Mouse (Mus musculus) CH12.LX (cell line): ENCODE results near the gene Capza2. TPM values are rescaled to one million over a fixed set of nuclear protein-coding genes. Genes with fewer than 3 reads are reported as not detected.
"Not testable (repeated sequence)": the region's sequence is repeated elsewhere in the genome, so short reads cannot be mapped to it uniquely, and the experiment has no call there.

ENCODE experiments used
- DNase-seq: peaks from one replicate; pipeline ENCODE4 v3.0.0-alpha.2; 2013; ENCODE audit errors: extremely low read depth
- H3K27ac ChIP-seq: 2 replicates; pipeline ENCODE4 v1.5.1; 2012; ENCODE audit warnings: low read depth, mild to moderate bottlenecking, control low read depth, moderate library complexity; ENCODE audit not compliant: insufficient read depth
- H3K27me3 ChIP-seq: replicated peaks from 2 replicates; pipeline ENCODE3; 2012; ENCODE audit warnings: inconsistent platforms
- H3K36me3 ChIP-seq, 2 experiments: replicated peaks in 1 of 2; 2 replicates each; pipeline versions ENCODE3 to v1.6.1; 2012; ENCODE audit warnings: inconsistent platforms in 1 of 2, low read length in 1 of 2, mild to moderate bottlenecking in 1 of 2, mixed read lengths in 1 of 2, moderate library complexity in 1 of 2; ENCODE audit not compliant: control insufficient read depth in 1 of 2, insufficient read depth in 1 of 2
- H3K4me1 ChIP-seq, 2 experiments: 2 replicates each; pipeline ENCODE4 v1.6.1; 2012; ENCODE audit warnings: inconsistent platforms in 1 of 2, moderate library complexity in 1 of 2; ENCODE audit not compliant: insufficient read depth in 2 of 2, control insufficient read depth in 1 of 2
- H3K4me2 ChIP-seq: 2 replicates; pipeline ENCODE4 v1.6.1; 2012; ENCODE audit warnings: low read depth, mild to moderate bottlenecking, control low read depth; ENCODE audit not compliant: poor library complexity, insufficient read depth, severe bottlenecking
- H3K4me3 ChIP-seq, 3 experiments: fragments of 150-350 bp in 1 of 3; sonication (generic) in 1 of 3; replicated peaks in 1 of 3; 2 replicates each; pipeline versions ENCODE3 to v1.5.1; 2011 to 2012; ENCODE audit warnings: low read depth in 2 of 3, low read length in 2 of 3, mild to moderate bottlenecking in 2 of 3, moderate library complexity in 2 of 3, control low read depth in 1 of 3, improper control_type of control experiment in 1 of 3, inconsistent platforms in 1 of 3, mixed read lengths in 1 of 3; ENCODE audit not compliant: poor library complexity in 1 of 3
- H3K79me2 ChIP-seq: replicated peaks from 2 replicates; pipeline ENCODE4 v1.6.1; 2012; ENCODE audit warnings: mild to moderate bottlenecking, moderate library complexity; ENCODE audit not compliant: control insufficient read depth, poor library complexity, insufficient read depth, severe bottlenecking; ENCODE audit errors: extremely low read depth
- H3K9ac ChIP-seq: 2 replicates; pipeline ENCODE4 v1.6.1; 2012; ENCODE audit warnings: low read depth, mild to moderate bottlenecking, control low read depth, moderate library complexity; ENCODE audit not compliant: insufficient read depth
- H3K9me3 ChIP-seq: replicated peaks from 2 replicates; pipeline ENCODE3; 2012; ENCODE audit warnings: low read length, inconsistent platforms, mixed read lengths
- CHD1 ChIP-seq: IDR thresholded peaks from 2 replicates; pipeline ENCODE4 v1.6.1; 2012; ENCODE audit warnings: low read depth, low read length, improper control_type of control experiment, inconsistent platforms
- CHD2 ChIP-seq: IDR thresholded peaks from 2 replicates; pipeline ENCODE4 v1.6.1; 2011; ENCODE audit warnings: low read length, improper control_type of control experiment
- CTCF ChIP-seq, 2 experiments: IDR thresholded peaks in 1 of 2; conservative IDR thresholded peaks in 1 of 2; 2 replicates each; pipeline ENCODE4 v1.5.1; 2011 to 2012; ENCODE audit warnings: low read depth in 2 of 2, low read length in 2 of 2, improper control_type of control experiment in 1 of 2, inconsistent platforms in 1 of 2, mild to moderate bottlenecking in 1 of 2, moderate library complexity in 1 of 2
- E2F4 ChIP-seq: IDR thresholded peaks from 2 replicates; pipeline ENCODE4 v1.6.1; 2011; ENCODE audit warnings: low read depth, low read length, improper control_type of control experiment; ENCODE audit not compliant: insufficient replicate concordance
- EP300 ChIP-seq: IDR thresholded peaks from 2 replicates; pipeline ENCODE4 v1.6.1; 2011; ENCODE audit warnings: low read length, improper control_type of control experiment
- ETS1 ChIP-seq: conservative IDR thresholded peaks from 2 replicates; pipeline ENCODE4 v1.6.1; 2012; ENCODE audit warnings: low read depth, mild to moderate bottlenecking, inconsistent platforms, low read length, improper control_type of control experiment, moderate library complexity
- GABPA ChIP-seq: IDR thresholded peaks from 2 replicates; pipeline ENCODE4 v1.6.1; 2012; ENCODE audit warnings: low read depth, low read length, improper control_type of control experiment, inconsistent platforms; ENCODE audit not compliant: insufficient replicate concordance
- JUN ChIP-seq: IDR thresholded peaks from 2 replicates; pipeline ENCODE4 v1.6.1; 2011; ENCODE audit warnings: low read depth, mild to moderate bottlenecking, low read length, improper control_type of control experiment, moderate library complexity; ENCODE audit not compliant: insufficient read depth
- JUND ChIP-seq: conservative IDR thresholded peaks from 2 replicates; pipeline ENCODE4 v1.6.1; 2011; ENCODE audit warnings: low read depth, low read length, improper control_type of control experiment
- MAFK ChIP-seq: IDR thresholded peaks from 2 replicates; pipeline ENCODE4 v1.6.1; 2011; ENCODE audit warnings: low read length, improper control_type of control experiment; ENCODE audit not compliant: insufficient replicate concordance
- MAX ChIP-seq: IDR thresholded peaks from 2 replicates; pipeline ENCODE4 v1.6.1; 2011; ENCODE audit warnings: low read length, improper control_type of control experiment
- MEF2A ChIP-seq: IDR thresholded peaks from 2 replicates; pipeline ENCODE4 v1.6.1; 2014; ENCODE audit warnings: low read depth, mild to moderate bottlenecking, inconsistent platforms, low read length, improper control_type of control experiment, borderline replicate concordance
- MXI1 ChIP-seq: IDR thresholded peaks from 2 replicates; pipeline ENCODE4 v1.6.1; 2011; ENCODE audit warnings: mild to moderate bottlenecking, low read depth, low read length, improper control_type of control experiment
- POLR2A ChIP-seq: IDR thresholded peaks from 2 replicates; pipeline ENCODE4 v1.6.1; 2011; ENCODE audit warnings: low read depth, mild to moderate bottlenecking, improper control_type of control experiment, low read length
- RCOR1 ChIP-seq: conservative IDR thresholded peaks from 2 replicates; pipeline ENCODE4 v1.6.1; 2012; ENCODE audit warnings: low read depth, mild to moderate bottlenecking, inconsistent platforms, low read length, improper control_type of control experiment
- SMC3 ChIP-seq: IDR thresholded peaks from 2 replicates; pipeline ENCODE4 v1.6.1; 2011; ENCODE audit warnings: low read depth, low read length, improper control_type of control experiment
- TBP ChIP-seq: conservative IDR thresholded peaks from 2 replicates; pipeline ENCODE4 v1.6.1; 2011; ENCODE audit warnings: low read depth, low read length, improper control_type of control experiment
- USF2 ChIP-seq: conservative IDR thresholded peaks from 2 replicates; pipeline ENCODE4 v1.6.1; 2011; ENCODE audit warnings: low read depth, low read length, improper control_type of control experiment
- ZC3H11A ChIP-seq: IDR thresholded peaks from 2 replicates; pipeline ENCODE4 v1.6.1; 2012; ENCODE audit warnings: low read depth, mild to moderate bottlenecking, inconsistent platforms, low read length, improper control_type of control experiment
- ZNF384 ChIP-seq: IDR thresholded peaks from 2 replicates; pipeline ENCODE4 v1.6.1; 2012; ENCODE audit warnings: low read depth, low read length, improper control_type of control experiment, inconsistent platforms
- dilution Hi-C: fragments of 300-500 bp; cut with MboI; formaldehyde crosslinking; loops from 2 replicates; pipeline ENCODE4 v1.14.3; 2020; ENCODE audit warnings: low sequenced_read_pairs; ENCODE audit not compliant: extremely low pct_unique_long_range_greater_than_20kb, extremely low pct_ligation_motif_present
- in situ Hi-C: fragments of 300-500 bp; cut with MboI; formaldehyde crosslinking; loops from 3 replicates; pipeline ENCODE4 v1.14.3; 2019; ENCODE audit warnings: low sequenced_read_pairs, low pct_ligation_motif_present, low pct_unique_long_range_greater_than_20kb, mixed read lengths
- polyA plus RNA-seq: library from polyadenylated mRNA; unstranded; fragments of >175 nt; gene quantifications from 2 replicates; pipeline ENCODE4 v1.2.1, GENCODE M21; 2012; ENCODE audit warnings: low read depth; ENCODE audit not compliant: insufficient read length
- total RNA-seq, 2 experiments: library from RNA; depleted of rRNA; stranded (reverse); fragments of 300-350 nt in 1 of 2; fragments of >200 nt in 1 of 2; gene quantifications; 2 replicates each; pipeline ENCODE4 v1.2.3; 2012 to 2014

Capza2 gene
- total and polyA plus RNA-seq, 3 experiments, result 64.9 to 277 (median 171) TPM

DNA sequence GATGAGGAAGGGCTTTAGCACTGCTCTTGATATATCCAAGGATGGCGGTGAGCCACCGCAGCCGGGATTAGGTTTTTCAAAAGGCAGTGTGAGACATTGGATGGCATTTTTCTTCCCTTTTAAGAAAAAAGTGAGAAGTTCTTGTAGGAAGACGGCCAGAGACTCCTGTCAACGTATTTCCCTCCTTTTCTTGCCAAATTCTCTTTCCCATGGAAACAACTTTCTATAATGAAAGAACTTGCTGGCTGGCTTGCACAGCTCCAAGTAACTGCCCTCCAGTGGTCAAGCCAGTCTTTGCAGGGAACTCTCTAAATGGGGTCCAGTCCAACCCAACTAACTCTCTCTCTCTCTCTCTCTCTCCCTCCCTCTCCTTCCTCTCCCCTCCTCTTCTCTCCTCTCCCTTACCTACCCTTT lies 60.3 kb downstream of the Capza2 start (continued):
- TF ChIP-seq MXI1 (no peak), ETS1 (no peak), JUN (no peak), CHD2 (no peak), SMC3 (peak; percentile 55)

DNA sequence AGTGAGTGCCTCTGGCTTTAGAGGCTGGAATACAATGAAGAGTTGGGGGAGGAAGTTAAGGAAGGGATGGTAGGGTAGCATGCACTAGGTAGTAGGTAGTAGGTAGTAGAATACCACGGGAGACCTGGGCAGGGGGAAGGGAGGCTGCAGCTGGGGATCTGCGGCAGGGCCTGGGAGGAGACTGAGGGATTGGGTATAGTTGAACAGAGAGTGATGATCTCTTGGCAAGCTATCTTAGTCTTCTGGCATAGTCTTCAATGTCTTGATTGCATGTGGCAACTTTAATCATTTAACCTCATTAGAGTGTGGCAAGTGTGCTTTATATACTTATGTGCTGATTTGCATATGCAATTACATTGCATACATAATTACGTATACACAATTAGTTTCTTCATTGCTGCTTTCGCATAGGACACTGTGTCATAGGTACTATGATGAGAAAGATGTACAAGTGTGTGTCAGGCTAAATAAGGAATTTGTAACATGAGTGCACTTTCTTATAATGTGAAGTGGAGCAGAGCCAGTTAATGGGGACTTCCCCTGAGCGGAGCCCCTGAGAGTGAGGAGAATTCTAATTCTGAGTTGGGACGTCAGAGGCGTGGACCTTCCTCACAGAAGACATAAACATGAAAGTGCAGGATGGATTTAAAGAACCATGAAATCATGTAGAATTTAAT lies 65.0 kb downstream of the Capza2 start:
- in situ Hi-C loops, result no loop called here
- peaks cover 0 to 15% of the 10 kb centered on the region in 2 experiments for H3K36me3 ChIP-seq

DNA sequence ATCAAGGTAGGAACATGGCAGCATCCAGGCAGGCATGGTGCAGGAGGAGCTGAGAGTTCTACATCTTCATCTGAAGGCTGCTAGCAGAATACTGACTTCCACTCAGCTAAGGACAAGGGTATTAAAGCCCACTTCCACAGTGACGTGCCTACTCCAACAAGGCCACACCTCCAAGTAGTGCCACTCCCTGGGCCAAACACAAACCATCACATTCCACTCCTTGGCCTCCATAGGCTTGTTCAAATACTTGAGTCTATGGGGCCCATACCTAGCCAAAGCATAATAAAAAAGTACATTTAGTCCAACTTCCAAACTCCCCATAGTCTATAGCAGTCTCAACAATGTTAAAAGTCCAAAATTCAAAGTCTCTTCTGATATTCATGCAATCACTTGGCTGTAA lies 68.0 kb downstream of the Capza2 start:
- H3K36me3 ChIP-seq, DNase-seq, in situ Hi-C loops, H3K9me3 ChIP-seq, H3K4me2 ChIP-seq, dilution Hi-C loops, H3K27ac ChIP-seq, H3K9ac ChIP-seq, H3K27me3 ChIP-seq, H3K4me3 ChIP-seq: not testable (repeated sequence)
- Histone ChIP-seq H3K79me2 (peaks cover 11% of the 10 kb centered on the region; the same call in 1 of the 2 replicates), H3K4me1 (peaks cover 3 to 20% of the 10 kb centered on the region in 2 experiments; a peak in 3 of 4 replicates)

More for the DNA sequence above, 65.0 kb downstream of the Capza2 start:
- dilution Hi-C loops, result no loop called here
- H3K4me3 ChIP-seq, result peak overlapping the region; percentile 5 to 35 (median 23)
- no peak for TF ChIP-seq RCOR1
- no peak for TF ChIP-seq CHD2
- peak; percentile 60; the same call in 1 of the 2 replicates for TF ChIP-seq MEF2A
- no peak for TF ChIP-seq POLR2A
- TF ChIP-seq TBP, result no peak
- no peak for TF ChIP-seq JUND
- TF ChIP-seq CHD1, result no peak
- peak; percentile 49; the same call in 1 of the 2 replicates for TF ChIP-seq ETS1
- TF ChIP-seq MAFK, result no peak
- no peak for TF ChIP-seq CTCF (conservative IDR thresholded peaks at IDR 0.05 in 1 of 2, IDR thresholded peaks at IDR 0.05 in 1 of 2; ENCODE audit: low read depth in 2 of 2, low read length in 2 of 2)
- TF ChIP-seq JUN, result no peak
- TF ChIP-seq GABPA, result no peak
- no peak for TF ChIP-seq E2F4
- TF ChIP-seq ZNF384, result no peak
- peak; percentile 32; the same call in 1 of the 2 replicates for TF ChIP-seq EP300
- TF ChIP-seq USF2, result no peak; the same call in 1 of the 2 replicates
- no peak for TF ChIP-seq MAX
- TF ChIP-seq MXI1, result no peak
- no peak for TF ChIP-seq ZC3H11A
- TF ChIP-seq, all 38 proteins: peak for 3
- Histone ChIP-seq H3K4me2 (peak overlapping the region; percentile 84), H3K27ac (0 out of 2 replicates have a peak overlapping the region, but pooled peaks have one; percentile 1), H3K79me2 (peaks cover 13% of the 10 kb centered on the region; the same call in 1 of the 2 replicates), H3K9ac (no peak overlapping the region), H3K27me3 (no peaks in the 10 kb centered on the region), H3K9me3 (no peaks in the 10 kb centered on the region), H3K4me1 (peaks cover 3 to 32% of the 10 kb centered on the region in 2 experiments; a peak in 3 of 4 replicates)
- peak; percentile 63 for DNase-seq
